Mouse (Mus musculus): ENCODE measurements around the gene Agap2. TPM values are rescaled to one million over a fixed set of nuclear protein-coding genes. Genes with fewer than 3 reads are reported as not detected.

Gene Agap2
- polyA plus RNA-seq, 2 experiments: 0.57 to 3.0 TPM

GRCm38 (mm10) chr10:127040569-127041214 lies 34.4 kb upstream of the Agap2 start:
- TF ChIP-seq EP300 (IDR thresholded peaks at IDR 0.05; ENCODE audit: low read depth) (no peak), CTCF (IDR thresholded peaks at IDR 0.05; ENCODE audit: low read depth) (no peak)

DNA sequence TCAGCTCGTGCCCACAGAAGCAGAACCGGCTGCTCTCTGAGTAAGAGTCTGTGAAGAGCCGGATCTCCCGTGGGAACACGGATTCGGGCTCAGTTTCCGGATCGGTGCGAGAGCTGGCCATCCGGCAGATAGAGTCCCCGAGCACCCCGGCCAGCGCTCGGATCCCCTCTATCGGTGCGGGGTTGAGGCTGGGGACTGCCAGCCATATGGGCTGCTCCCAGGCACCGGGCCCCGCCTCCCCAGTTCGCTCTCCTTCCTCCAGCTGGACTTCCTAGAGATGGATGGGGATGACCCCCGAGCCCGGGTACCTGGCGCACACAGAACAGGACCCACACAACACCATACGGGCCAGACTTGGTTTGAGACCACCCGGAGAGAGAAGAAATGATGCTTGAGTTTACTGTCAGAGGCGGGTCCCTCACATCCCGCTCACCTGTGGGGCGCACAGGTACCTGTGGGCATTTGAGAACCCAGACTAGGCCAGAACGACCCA lies 33.8 kb upstream of the Agap2 start, which contains the start of the genes Mettl1 and Eef1akmt3:
Mettl1 (plus strand) TSS at position 141 of the 493 bp plus-strand sequence.
Eef1akmt3 (minus strand) TSS at position 240 of the 493 bp plus-strand sequence.
- no peak within 1 kb of the TSS for H3K27ac ChIP-seq
- WGBS (ENCODE audit: insufficient replicate concordance): 0% methylated on average over 28 of the region's 28 CpGs
- no peak for DNase-seq (ENCODE audit: low read depth in 3 of 3, low spot score in 3 of 3)

More at GRCm38 (mm10) chr10:127040569-127041214, 34.4 kb upstream of the Agap2 start:
- no peak overlapping the region for H3K27ac ChIP-seq
- H3K4me2 ChIP-seq (ENCODE audit: low read depth): peak overlapping the region; percentile 89
- no peak for DNase-seq (ENCODE audit: low read depth in 3 of 3, low spot score in 3 of 3)
- WGBS (ENCODE audit: insufficient replicate concordance): 3% methylated on average over 20 of the region's 20 CpGs
- H3K27me3 ChIP-seq (ENCODE audit: control insufficient read depth, insufficient read depth, low read length): peaks cover 20% of the 10 kb centered on the region
- no peaks in the 10 kb centered on the region; the same call in 1 of the 2 replicates for H3K36me3 ChIP-seq (replicated peaks; ENCODE audit: control insufficient read depth, insufficient read depth, low read depth)
- H3K9me3 ChIP-seq (ENCODE audit: control insufficient read depth, low read length): no peaks in the 10 kb centered on the region
- peak overlapping the region; percentile 60 to 66 for H3K4me3 ChIP-seq (ENCODE audit: insufficient read depth in 1 of 2, low read depth in 2 of 2, low read length in 2 of 2)
- peaks cover 0 to 7% of the 10 kb centered on the region in 2 experiments; a peak in 3 of 4 replicates for H3K4me1 ChIP-seq (replicated peaks; ENCODE audit: control insufficient read depth in 2 of 2, insufficient read depth in 2 of 2, low read length in 1 of 2)
- ATAC-seq (ENCODE audit: insufficient read depth): no peak
- peak overlapping the region; percentile 50 for H3K9ac ChIP-seq (replicated peaks)

DNA sequence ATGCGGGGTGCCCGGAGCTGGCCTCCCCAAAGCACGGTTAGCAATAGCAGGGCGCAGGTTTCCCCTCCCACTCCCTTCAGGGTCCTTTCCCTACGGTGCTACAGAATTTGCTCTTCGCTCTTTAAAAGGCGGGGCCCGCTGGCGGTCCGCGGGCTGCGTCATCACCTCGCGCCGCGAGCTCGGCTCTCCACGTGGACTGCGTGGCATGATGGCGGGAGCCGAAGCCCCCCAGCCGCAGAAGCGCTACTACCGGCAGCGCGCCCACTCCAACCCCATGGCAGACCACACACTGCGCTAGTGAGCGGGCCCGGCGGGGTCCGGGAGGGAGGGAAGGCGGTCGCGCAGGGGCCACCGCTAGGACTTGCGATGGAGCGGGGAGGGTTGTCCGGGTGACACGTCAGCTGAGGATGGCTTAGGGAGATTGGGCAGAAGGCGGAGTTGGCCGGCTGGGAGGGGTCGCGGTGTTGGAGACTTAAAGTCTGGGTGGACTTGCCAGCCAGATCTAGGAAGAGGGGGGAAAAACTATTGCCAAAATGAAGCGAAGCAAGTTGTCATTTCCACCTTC lies 33.2 kb upstream of the Agap2 start:
- WGBS (ENCODE audit: insufficient replicate concordance): under 1% methylated on average over 44 of the region's 44 CpGs
- Histone ChIP-seq H3K36me3 (replicated peaks; ENCODE audit: control insufficient read depth, insufficient read depth, low read depth) (no peaks in the 10 kb centered on the region; the same call in 1 of the 2 replicates), H3K4me2 (ENCODE audit: low read depth) (peak overlapping the region; percentile 89), H3K9me3 (ENCODE audit: control insufficient read depth, low read length) (no peaks in the 10 kb centered on the region), H3K27me3 (ENCODE audit: control insufficient read depth, insufficient read depth, low read length) (peaks cover 20% of the 10 kb centered on the region), H3K9ac (replicated peaks) (peak overlapping the region; percentile 50), H3K27ac (no peak overlapping the region), H3K4me1 (replicated peaks; ENCODE audit: control insufficient read depth in 2 of 2, insufficient read depth in 2 of 2, low read length in 1 of 2) (peaks cover 0 to 7% of the 10 kb centered on the region in 2 experiments; a peak in 3 of 4 replicates), H3K4me3 (ENCODE audit: insufficient read depth in 1 of 2, low read depth in 2 of 2, low read length in 2 of 2) (peak overlapping the region; percentile 60 to 66)
- DNase-seq (ENCODE audit: low read depth in 3 of 3, low spot score in 3 of 3) (peak; percentile 54 to 60 (median 54)), ATAC-seq (ENCODE audit: insufficient read depth) (peak; percentile 82)
- no peak for TF ChIP-seq EP300 (IDR thresholded peaks at IDR 0.05; ENCODE audit: low read depth)
- TF ChIP-seq CTCF (IDR thresholded peaks at IDR 0.05; ENCODE audit: low read depth): no peak

More for the DNA sequence above, 33.8 kb upstream of the Agap2 start, which contains the start of the genes Mettl1 and Eef1akmt3:
- TF ChIP-seq EP300 (IDR thresholded peaks at IDR 0.05; ENCODE audit: low read depth) (no peak), CTCF (IDR thresholded peaks at IDR 0.05; ENCODE audit: low read depth) (no peak)
- Histone ChIP-seq H3K27me3 (ENCODE audit: control insufficient read depth, insufficient read depth, low read length) (peaks cover 20% of the 10 kb centered on the region), H3K4me3 (ENCODE audit: insufficient read depth in 1 of 2, low read depth in 2 of 2, low read length in 2 of 2) (peak within 1 kb of the TSS; percentile 60 to 66), H3K4me2 (ENCODE audit: low read depth) (peak within 1 kb of the TSS; percentile 89), H3K9me3 (ENCODE audit: control insufficient read depth, low read length) (no peaks in the 10 kb centered on the region), H3K9ac (replicated peaks) (peak within 1 kb of the TSS; percentile 50), H3K4me1 (replicated peaks; ENCODE audit: control insufficient read depth in 2 of 2, insufficient read depth in 2 of 2, low read length in 1 of 2) (peaks cover 0 to 7% of the 10 kb centered on the region in 2 experiments; a peak in 3 of 4 replicates), H3K36me3 (replicated peaks; ENCODE audit: control insufficient read depth, insufficient read depth, low read depth) (no peaks in the 10 kb centered on the region; the same call in 1 of the 2 replicates)
- ATAC-seq (ENCODE audit: insufficient read depth): peak; percentile 25

- no peak for TF ChIP-seq CTCF (IDR thresholded peaks at IDR 0.05; ENCODE audit: low read depth)
- TF ChIP-seq EP300 (IDR thresholded peaks at IDR 0.05; ENCODE audit: low read depth): no peak
- ATAC-seq (ENCODE audit: insufficient read depth): no peak
- peaks cover 20% of the 10 kb centered on the region for H3K27me3 ChIP-seq (ENCODE audit: control insufficient read depth, insufficient read depth, low read length)
- no peaks in the 10 kb centered on the region; the same call in 1 of the 2 replicates for H3K36me3 ChIP-seq (replicated peaks; ENCODE audit: control insufficient read depth, insufficient read depth, low read depth)
- peaks cover 0 to 7% of the 10 kb centered on the region in 2 experiments; a peak in 3 of 4 replicates for H3K4me1 ChIP-seq (replicated peaks; ENCODE audit: control insufficient read depth in 2 of 2, insufficient read depth in 2 of 2, low read length in 1 of 2)
- peak overlapping the region; percentile 89 for H3K4me2 ChIP-seq (ENCODE audit: low read depth)
- peak overlapping the region; percentile 14 for H3K9ac ChIP-seq (replicated peaks)
- DNase-seq (ENCODE audit: low read depth in 3 of 3, low spot score in 3 of 3): no peak
- H3K27ac ChIP-seq: no peak overlapping the region
- H3K4me3 ChIP-seq (ENCODE audit: insufficient read depth in 1 of 2, low read depth in 2 of 2, low read length in 2 of 2): peak overlapping the region; percentile 60 to 66
- no peaks in the 10 kb centered on the region for H3K9me3 ChIP-seq (ENCODE audit: control insufficient read depth, low read length)
- 9% methylated on average over 5 of the region's 5 CpGs for WGBS (ENCODE audit: insufficient replicate concordance)
Measured at GRCm38 (mm10) chr10:127042468-127043115, 32.5 kb upstream of the Agap2 start.
